Mouse (Mus musculus): ENCODE data around the gene Pkd2. TPM values are rescaled to one million over a fixed set of nuclear protein-coding genes. Genes with fewer than 3 reads are reported as not detected.
"Not testable (repeated sequence)": the region's sequence is repeated elsewhere in the genome, so short reads cannot be mapped to it uniquely, and the experiment has no call there.

Gene Pkd2
- 62.5 and 67.7 TPM in 2 replicates for polyA plus RNA-seq (2012; rRNA removed)

DNA sequence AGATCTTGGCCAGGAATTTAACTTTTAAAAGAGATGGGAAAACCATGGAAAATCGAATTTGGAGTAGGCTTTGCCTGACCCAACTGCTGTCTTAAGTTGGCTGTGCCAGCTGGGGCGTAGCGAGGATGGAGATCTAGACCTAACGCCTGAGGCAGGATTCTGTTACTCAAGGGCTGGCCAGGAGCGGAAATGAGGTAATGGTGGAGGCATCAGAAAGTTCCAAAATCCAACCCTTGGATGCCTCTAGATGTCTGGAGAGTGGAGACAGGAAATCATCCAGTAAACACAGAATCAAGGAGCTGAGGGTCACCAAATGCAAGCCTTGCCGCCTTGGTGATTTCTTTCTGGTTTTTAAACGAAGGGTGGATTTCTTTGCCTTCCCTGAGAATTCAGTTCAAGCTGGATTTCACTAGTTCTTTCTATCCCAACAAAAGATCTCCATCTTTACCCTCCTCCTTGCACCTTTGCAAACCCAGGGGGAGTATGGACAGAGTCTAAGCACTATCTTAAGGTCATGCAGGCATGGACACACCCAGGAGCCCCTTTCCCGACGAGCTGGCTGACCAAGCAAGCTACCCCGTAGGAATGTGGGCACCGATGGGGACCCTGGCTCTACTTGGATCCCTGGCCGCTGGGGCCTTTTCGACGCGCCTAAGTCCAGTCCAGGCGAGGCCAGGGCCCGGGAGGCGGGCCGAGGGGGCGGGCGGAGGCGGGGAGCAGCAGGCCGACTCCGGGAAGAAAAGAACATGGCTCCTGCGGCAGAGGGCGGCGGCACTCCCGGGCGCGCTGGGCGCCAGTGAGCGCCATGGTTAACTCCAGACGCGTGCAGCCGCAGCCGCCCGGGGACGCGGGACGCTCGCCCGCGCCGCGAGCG, at the start of gene Pkd2:
TSS of gene Pkd2 (plus strand) at position 619 of the 874 bp plus-strand sequence.
- peak; percentile 59 for DNase-seq (ENCODE audit: low spot score)

DNA sequence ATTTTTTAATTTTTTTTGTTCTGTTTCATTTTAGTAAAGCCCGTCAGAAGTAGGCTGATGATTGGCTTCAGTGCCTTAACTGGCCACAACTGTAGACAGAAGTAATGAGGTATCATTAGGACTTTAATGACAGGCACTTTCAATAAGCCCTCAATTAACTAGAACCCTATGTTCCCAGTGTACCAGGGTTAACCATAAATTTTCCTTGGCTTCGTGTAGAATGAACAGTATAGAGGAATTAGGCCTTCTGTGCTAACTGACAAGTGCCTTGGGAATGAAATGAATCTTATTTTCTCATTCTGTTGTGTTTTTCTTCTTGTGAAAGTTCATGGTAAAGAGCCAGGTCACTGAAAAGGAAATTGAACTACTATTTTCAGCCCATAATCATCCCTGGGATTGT, 43.3 kb upstream of the Pkd2 start:
- DNase-seq (ENCODE audit: low spot score): no peak

DNA sequence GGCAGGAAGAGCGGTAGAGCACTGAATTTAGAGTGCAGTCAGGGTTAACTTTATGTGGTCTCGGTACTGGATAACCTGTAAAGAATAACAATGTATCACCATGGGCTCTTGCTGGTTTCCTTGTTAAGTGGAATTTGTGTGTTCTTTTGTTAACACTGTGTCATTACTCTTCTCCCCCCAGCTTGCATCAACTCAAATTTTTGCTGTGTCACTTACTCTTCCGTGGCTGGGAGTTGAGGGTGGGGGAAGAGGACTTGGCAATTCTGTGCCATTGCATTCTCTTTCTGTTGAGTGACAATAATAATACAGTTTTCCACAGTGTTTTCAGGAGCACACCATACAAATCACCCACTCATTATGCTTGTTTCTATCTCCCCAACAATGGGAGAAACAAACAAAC, 42.2 kb upstream of the Pkd2 start:
- DNase-seq (ENCODE audit: low spot score): no peak

GRCm38 (mm10) chr5:104417721-104418120, 41.5 kb upstream of the Pkd2 start:
- no peak for DNase-seq (ENCODE audit: low spot score)

GRCm38 (mm10) chr5:104422039-104422438, 37.2 kb upstream of the Pkd2 start:
- no peak for DNase-seq (ENCODE audit: low spot score)

DNA sequence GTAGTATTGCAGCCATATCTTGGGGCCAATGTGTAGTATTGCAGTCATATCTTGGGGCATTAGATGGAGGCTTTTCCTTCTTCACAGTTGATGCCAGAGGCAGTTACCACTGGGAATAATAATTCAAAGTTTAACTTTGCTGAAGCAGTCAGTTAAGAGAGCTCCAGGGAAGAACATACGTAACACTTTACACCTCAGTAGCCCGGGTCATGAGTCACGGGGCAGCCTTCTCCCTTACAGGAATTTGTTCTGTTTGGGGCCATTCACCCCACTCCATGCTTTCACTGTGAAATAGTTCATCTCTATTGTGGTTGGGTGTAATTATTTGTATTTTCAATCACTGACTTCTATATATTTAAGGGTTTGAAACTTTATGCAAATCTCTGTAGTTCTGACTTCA, 35.4 kb upstream of the Pkd2 start:
- DNase-seq (ENCODE audit: low spot score): no peak

DNA sequence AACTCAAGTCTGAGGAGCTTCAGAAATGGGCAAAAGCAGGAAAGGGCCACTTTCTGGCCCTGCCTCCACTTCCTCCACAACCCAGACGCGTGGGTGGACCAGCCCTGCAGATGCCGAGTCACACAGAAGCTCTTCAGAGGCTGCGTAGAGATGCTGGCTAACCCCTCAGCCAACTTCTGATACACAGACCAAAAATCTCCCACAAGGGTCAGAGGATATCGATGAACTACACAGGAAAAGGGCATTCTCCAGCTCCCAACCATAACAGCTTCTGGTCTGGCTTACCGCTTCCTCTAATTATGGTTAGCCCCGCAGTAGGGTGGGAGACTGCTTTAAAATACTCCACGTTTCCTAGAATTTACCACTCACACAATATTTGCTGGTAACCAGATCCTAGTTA, 33.3 kb upstream of the Pkd2 start:
- DNase-seq (ENCODE audit: low spot score): no peak

DNA sequence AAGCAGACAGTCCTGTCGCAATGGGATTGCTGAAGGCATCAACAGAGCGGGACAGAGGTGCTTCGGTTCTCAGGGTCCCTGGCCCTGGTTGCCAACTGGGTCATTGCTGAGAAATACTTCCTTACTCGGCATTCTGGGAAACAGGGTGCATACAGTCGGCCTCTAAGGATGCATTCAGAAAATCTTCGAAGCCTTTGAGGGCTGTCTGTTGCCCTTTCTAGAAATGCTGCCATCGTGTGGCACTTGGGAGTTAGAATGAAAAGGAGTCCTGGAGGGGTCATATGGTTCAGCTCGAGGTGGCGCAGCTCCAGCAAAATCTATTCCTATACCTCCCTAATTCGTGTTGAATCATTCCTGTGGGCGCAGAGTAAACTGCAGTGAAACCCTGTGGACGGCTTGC, 26.4 kb upstream of the Pkd2 start:
- no peak for DNase-seq (ENCODE audit: low spot score)

- no peak for DNase-seq (ENCODE audit: low spot score)
Measured at GRCm38 (mm10) chr5:104433968-104434565, 25.2 kb upstream of the Pkd2 start.

GRCm38 (mm10) chr5:104434835-104435301, 24.4 kb upstream of the Pkd2 start, which contains the start of gene Spp1:
Gene Spp1, plus strand, starts transcription at chr5:104435118.
- no peak for DNase-seq (ENCODE audit: low spot score)

- no peak for DNase-seq (ENCODE audit: low spot score)
Measured at GRCm38 (mm10) chr5:104436406-104437076, 22.7 kb upstream of the Pkd2 start.

- no peak for DNase-seq (ENCODE audit: low spot score)
Measured at GRCm38 (mm10) chr5:104442396-104442795, 16.9 kb upstream of the Pkd2 start.

DNA sequence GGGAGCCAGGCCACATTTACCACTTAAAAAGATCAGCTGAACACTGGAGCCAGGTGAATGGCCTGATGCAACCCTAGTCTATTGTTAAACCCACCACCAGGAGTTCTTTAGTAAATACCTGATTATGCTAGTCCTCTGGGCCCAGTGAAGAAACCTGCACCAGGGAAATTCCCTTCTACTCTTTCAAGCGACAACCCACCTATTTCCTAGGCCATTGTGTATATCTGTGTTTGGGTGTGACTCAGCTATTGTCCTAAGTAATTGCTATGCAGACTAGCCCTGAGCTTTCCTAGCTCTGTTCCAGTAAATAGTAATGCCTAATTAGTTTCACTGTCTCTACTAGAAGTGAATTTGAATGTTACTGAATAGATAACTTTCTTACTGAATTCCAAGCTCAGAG, 16.4 kb upstream of the Pkd2 start:
- DNase-seq (ENCODE audit: low spot score): no peak

GRCm38 (mm10) chr5:104446156-104446555, 13.1 kb upstream of the Pkd2 start:
- DNase-seq (ENCODE audit: low spot score): no peak

GRCm38 (mm10) chr5:104448346-104448745, 10.9 kb upstream of the Pkd2 start:
- DNase-seq (ENCODE audit: low spot score): not testable (repeated sequence)

GRCm38 (mm10) chr5:104449491-104449890, 9.8 kb upstream of the Pkd2 start:
- DNase-seq (ENCODE audit: low spot score): no peak

GRCm38 (mm10) chr5:104453075-104453474, 6.2 kb upstream of the Pkd2 start:
- DNase-seq (ENCODE audit: low spot score): no peak

- no peak for DNase-seq (ENCODE audit: low spot score)
Measured at GRCm38 (mm10) chr5:104454564-104454963, 4.7 kb upstream of the Pkd2 start.

GRCm38 (mm10) chr5:104459706-104460455, 631 bp downstream of the Pkd2 start:
- DNase-seq (ENCODE audit: low spot score): peak; percentile 52

GRCm38 (mm10) chr5:104460456-104460838, 1.2 kb downstream of the Pkd2 start:
- DNase-seq (ENCODE audit: low spot score): no peak

- DNase-seq (ENCODE audit: low spot score): no peak
Measured at GRCm38 (mm10) chr5:104460856-104461255, 1.6 kb downstream of the Pkd2 start.

GRCm38 (mm10) chr5:104465279-104465678, 6.0 kb downstream of the Pkd2 start:
- DNase-seq (ENCODE audit: low spot score): no peak

Data from urinary bladder, adult 2 months (tissue).